Comparison of ENCODE assay signal across 22 mouse cellular contexts in the genomic region with DNA sequence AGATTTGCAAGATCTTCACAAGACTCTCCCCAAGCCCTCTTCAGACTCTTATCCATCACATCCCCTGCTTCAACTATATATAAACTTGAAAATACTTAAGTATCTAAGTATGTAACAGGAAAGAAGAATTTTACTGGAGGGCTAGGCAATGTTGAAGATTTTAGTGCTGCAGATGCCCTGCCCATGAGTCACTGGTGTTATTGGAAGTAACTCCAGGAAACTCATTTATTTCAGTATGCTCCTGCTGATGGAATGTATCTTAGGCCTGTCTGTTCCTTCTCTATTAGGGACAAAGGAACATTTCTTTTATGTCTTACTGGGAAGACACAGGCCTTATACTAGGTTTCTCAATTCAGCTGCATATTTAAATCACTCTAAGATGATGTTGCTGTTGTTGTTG.
DNase-seq lines count a peak whose midpoint lies in the region; ATAC-seq and TF ChIP-seq lines count a peak whose summit lies in the region.
"Had no signal": no experiment of that assay in that cellular context is flagged by ENCODE, and none has a peak within 500 bp of the region (broad histone marks: within the 10 kb centered on the region; RNA-seq: fewer than 3 reads in every experiment).

No protein-coding gene starts in this region.

- H3K27ac ChIP-seq in embryonic fibroblast, embryonic 13.5 days (ENCODE audit: insufficient read depth, low read length), result peak overlapping the region; percentile 47; the same call in 1 of the 2 replicates
- H3K27ac ChIP-seq: embryonic facial prominence, embryonic 10.5 days; embryonic facial prominence, embryonic 12.5 days; forebrain, embryonic 10.5 days; forebrain, embryonic 12.5 days had no signal

- TF ChIP-seq CTCF in embryonic fibroblast, embryonic 13.5 days (IDR thresholded peaks at IDR 0.05; ENCODE audit: borderline replicate concordance, insufficient read depth, low read length), result no peak

- ATAC-seq in cerebellum, adult (ENCODE audit: insufficient number of reproducible peaks, low FRiP score, low TSS enrichment), result no peak
- ATAC-seq: CD4-positive, CD25-positive, alpha-beta regulatory T cell, adult 4 months; forebrain, embryonic 14.5 days; forebrain, embryonic 16.5 days had no signal

- peak; percentile 72 for DNase-seq in 3T3-L1 (ENCODE audit: low read depth, low spot score)
- DNase-seq in Muller cell, postnatal 12 days (ENCODE audit: inconsistent ontology term), result peak; percentile 50
- no peak for DNase-seq in spleen, adult 18-20 months
- DNase-seq: adrenal gland, adult 8-10 months; adrenal gland, postnatal 14 days; adrenal gland, postnatal 36 days; B cell, adult 2 months; cerebellum, adult 11-12 months; cerebellum, adult 2 months; cerebellum, adult 9-10 months; cerebellum, postnatal 10 days; cerebellum, postnatal 25 days had no signal

- TF ChIP-seq POLR2A in embryonic fibroblast, embryonic 13.5 days (IDR thresholded peaks at IDR 0.05; ENCODE audit: low read depth, low read length), result no peak

- no peak overlapping the region for H3K4me3 ChIP-seq in embryonic fibroblast, embryonic 13.5 days (ENCODE audit: insufficient read depth, low read length)
- H3K4me3 ChIP-seq: embryonic facial prominence, embryonic 10.5 days; embryonic facial prominence, embryonic 12.5 days; erythroblast, embryonic 14.5 days; forebrain, embryonic 10.5 days; forebrain, embryonic 12.5 days had no signal

- no peaks in the 10 kb centered on the region for H3K4me1 ChIP-seq in embryonic fibroblast, embryonic 13.5 days (ENCODE audit: control insufficient read depth, insufficient read depth, low read length)
- H3K4me1 ChIP-seq: embryonic facial prominence, embryonic 10.5 days; embryonic facial prominence, embryonic 12.5 days; forebrain, embryonic 10.5 days; forebrain, embryonic 12.5 days had no signal

Comparison
In these comparisons a context has a peak if more than half of its experiments do, and no peak if none do; other contexts are left out.
1. DNase-seq: peak in 3T3-L1 (single experiment) and Muller cell, postnatal 12 days (single experiment); none in spleen, adult 18-20 months (0 of 2).